Mouse (Mus musculus): ENCODE results near the gene Tcp11l2.

Gene Tcp11l2

GRCm38 (mm10) chr10:84576395-84577070 lies at the start of gene Tcp11l2:
TSS of gene Tcp11l2 (plus strand) at chr10:84576626.
- peak; percentile 96 for DNase-seq

- no peak for DNase-seq
Observed at GRCm38 (mm10) chr10:84527070-84527469, 49.4 kb upstream of the Tcp11l2 start.

- no peak for DNase-seq
Observed at GRCm38 (mm10) chr10:84527631-84528030, 48.8 kb upstream of the Tcp11l2 start.

- no peak for DNase-seq
Observed at GRCm38 (mm10) chr10:84530388-84530787, 46.0 kb upstream of the Tcp11l2 start.

GRCm38 (mm10) chr10:84531576-84531975 lies 44.9 kb upstream of the Tcp11l2 start:
- DNase-seq: no peak

GRCm38 (mm10) chr10:84532191-84532889 lies 44.1 kb upstream of the Tcp11l2 start:
- DNase-seq: no peak

- peak; percentile 70 for DNase-seq
Observed at GRCm38 (mm10) chr10:84532911-84533882, 43.2 kb upstream of the Tcp11l2 start.

- DNase-seq: peak; percentile 36
Observed at GRCm38 (mm10) chr10:84533912-84534671, 42.3 kb upstream of the Tcp11l2 start, which contains the start of gene Ckap4. TSS of gene Ckap4 (minus strand) at chr10:84534062.

- no peak for DNase-seq
Observed at GRCm38 (mm10) chr10:84535458-84535857, 41.0 kb upstream of the Tcp11l2 start.

- no peak for DNase-seq
Observed at GRCm38 (mm10) chr10:84535859-84536258, 40.6 kb upstream of the Tcp11l2 start.

GRCm38 (mm10) chr10:84539651-84540050 lies 36.8 kb upstream of the Tcp11l2 start:
- no peak for DNase-seq

GRCm38 (mm10) chr10:84542802-84543658 lies 33.4 kb upstream of the Tcp11l2 start:
- DNase-seq: no peak

- no peak for DNase-seq
Observed at GRCm38 (mm10) chr10:84544841-84545610, 31.4 kb upstream of the Tcp11l2 start.

GRCm38 (mm10) chr10:84549146-84549919 lies 27.1 kb upstream of the Tcp11l2 start:
- DNase-seq: no peak

GRCm38 (mm10) chr10:84549920-84550293 lies 26.5 kb upstream of the Tcp11l2 start:
- no peak for DNase-seq

GRCm38 (mm10) chr10:84551846-84552245 lies 24.6 kb upstream of the Tcp11l2 start:
- DNase-seq: no peak

GRCm38 (mm10) chr10:84552477-84552876 lies 23.9 kb upstream of the Tcp11l2 start:
- DNase-seq: no peak

GRCm38 (mm10) chr10:84554291-84555009 lies 22.0 kb upstream of the Tcp11l2 start:
- no peak for DNase-seq

GRCm38 (mm10) chr10:84556120-84556519 lies 20.3 kb upstream of the Tcp11l2 start:
- DNase-seq: no peak
